Mouse (Mus musculus) MEL-GATA-1-ER (cell line): ENCODE measurements around the gene Tbcd.
A peak's percentile ranks its signal among the peaks of the same experiment; 100 is the strongest.

Source experiments
- DNase-seq: peaks from one replicate; pipeline ENCODE4 v3.0.0-alpha.2; 2012; ENCODE audit warnings: low read depth; ENCODE audit errors: extremely low read depth

Gene Tbcd

GRCm38 (mm10) chr11:121475699-121476415 lies 24.1 kb downstream of the Tbcd start:
- DNase-seq, result peak; percentile 33

DNA sequence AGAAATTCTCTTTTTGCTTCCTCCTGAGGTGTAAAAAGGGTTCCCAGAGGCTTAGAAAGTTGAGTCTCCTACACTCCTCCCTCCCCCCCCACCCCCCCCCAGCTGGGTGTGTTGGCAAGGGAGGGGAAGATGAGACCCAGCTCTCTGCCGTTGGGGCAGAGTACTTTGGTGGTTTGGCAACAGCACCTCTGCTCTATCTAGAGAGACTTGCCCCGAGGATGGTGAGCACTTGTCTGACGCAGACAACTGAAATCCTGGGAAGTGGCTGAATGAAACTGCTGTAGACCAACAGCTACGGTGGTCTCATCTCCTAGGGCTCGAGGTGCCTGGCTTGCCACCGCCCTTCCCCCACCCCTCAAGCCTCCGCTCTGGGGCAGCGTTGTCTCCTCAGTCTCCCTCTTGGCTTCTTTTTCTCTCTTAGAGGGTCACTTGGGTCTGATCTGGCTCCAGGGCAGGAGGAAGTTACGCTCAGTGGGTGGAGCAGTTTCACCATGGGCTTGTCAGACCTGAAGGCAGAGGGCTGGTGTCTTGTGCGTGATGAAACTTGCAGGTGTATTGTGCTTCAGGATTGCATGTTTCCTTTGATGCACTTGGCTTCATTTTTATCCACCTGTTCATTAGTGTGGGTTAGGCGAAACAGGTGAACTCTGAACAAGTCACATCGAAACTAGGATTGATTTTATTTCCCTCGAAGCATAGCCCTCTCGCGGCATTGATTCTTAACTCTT lies 27.9 kb downstream of the Tbcd start:
- no peak for DNase-seq

GRCm38 (mm10) chr11:121481129-121481528 lies 29.4 kb downstream of the Tbcd start:
- no peak for DNase-seq

DNA sequence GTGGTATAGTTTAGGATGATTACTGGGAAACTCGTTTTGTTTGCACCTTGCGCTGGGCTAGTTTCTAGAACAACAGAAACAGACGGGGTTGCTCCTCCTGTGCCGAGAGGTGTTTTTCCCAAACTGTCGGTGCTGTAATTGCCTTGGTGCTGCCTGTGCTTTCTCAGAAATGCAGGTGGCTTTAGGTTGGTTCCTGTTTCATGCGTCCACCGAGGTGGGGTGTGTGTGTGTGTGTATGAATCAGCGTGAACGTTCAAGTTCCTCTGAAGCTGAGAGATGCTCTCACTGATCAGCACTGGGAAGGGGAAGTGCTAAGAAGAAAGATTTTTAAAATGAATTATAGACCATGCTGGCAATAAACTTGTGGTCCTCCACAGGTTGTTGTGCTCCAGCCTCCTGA lies 34.1 kb downstream of the Tbcd start:
- DNase-seq, result peak; percentile 43

DNA sequence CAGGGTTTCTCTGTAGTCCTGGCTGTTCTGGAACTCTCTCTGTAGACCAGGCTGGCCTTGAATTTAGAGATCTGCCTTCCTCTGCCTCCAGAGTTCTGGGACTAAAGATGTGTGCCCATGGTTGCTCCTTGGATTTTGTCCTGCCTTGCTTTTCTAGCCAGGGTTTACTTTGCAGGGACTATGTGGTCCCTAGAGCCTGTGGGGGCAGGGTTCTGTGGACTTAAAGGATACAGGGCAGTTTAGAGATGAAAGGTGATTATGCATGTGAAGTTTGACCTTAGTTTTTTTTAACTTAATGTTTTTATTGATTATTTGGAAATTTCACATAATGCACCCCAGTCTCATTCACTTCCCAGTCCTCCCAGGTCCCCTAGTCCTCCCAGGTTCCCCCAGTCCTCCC lies 38.9 kb downstream of the Tbcd start:
- no peak for DNase-seq

DNA sequence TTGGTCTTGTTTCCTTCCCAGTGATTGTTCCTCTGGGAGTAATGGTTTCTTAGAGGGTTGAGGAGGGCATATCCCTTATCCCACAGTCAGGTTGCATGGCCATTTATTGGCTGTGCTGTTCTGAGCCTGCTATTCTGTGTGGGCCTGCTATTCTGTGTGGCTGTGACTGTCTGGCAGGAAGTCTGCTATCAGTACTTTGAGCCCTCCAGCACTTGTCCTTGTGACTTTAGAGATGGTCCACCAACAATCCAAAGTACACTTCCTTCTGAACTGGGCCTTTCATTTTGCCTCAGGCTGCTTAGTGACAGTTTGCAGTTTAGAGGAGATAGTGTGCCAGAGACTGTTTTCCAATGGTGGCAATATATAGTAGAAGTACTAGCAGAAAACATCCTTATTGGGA lies 48.8 kb downstream of the Tbcd start:
- no peak for DNase-seq

GRCm38 (mm10) chr11:121501525-121501924 lies 49.8 kb downstream of the Tbcd start:
- no peak for DNase-seq

DNA sequence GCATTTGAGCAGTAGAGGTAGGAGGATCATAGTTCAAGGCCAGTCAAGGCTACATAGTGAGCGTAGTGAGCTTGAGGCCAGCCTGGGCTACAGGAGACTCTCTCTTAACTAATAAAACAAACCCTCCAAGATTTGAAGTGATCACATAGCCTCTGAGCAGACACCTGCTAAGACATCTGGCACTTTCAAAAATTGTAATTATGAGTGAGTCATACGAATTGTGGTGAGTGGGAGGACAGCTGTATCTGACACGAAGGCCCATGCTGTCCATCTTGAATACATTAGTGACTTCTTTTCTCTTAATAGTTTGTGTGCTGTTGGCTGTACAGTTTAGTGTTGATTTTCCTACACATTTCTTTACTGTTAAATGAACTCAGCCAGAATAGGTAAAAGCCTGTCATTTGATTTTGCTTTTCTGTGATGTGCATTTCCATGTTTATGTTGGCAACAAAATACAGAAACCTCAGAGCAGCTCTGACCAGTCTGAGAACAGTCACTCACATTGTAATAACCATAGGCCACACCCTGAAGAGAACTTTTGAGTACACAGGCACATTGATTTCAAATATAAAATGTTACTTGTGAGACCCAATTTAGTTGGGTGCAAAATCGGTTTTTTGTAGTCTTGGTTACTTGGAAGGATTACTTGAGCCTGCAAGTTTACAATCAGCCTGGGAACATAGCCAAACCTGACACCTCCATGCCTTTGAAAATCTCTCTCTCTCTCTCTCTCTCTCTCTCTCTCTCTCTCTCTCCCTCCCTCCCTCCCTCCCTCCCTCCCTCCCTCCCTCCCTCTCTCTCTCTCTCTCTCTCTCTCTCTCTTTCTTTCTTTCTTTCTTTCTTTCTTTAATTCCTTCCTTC lies 50.5 kb downstream of the Tbcd start:
- DNase-seq, result no peak

GRCm38 (mm10) chr11:121508478-121508877 lies 56.7 kb downstream of the Tbcd start:
- DNase-seq, result no peak

DNA sequence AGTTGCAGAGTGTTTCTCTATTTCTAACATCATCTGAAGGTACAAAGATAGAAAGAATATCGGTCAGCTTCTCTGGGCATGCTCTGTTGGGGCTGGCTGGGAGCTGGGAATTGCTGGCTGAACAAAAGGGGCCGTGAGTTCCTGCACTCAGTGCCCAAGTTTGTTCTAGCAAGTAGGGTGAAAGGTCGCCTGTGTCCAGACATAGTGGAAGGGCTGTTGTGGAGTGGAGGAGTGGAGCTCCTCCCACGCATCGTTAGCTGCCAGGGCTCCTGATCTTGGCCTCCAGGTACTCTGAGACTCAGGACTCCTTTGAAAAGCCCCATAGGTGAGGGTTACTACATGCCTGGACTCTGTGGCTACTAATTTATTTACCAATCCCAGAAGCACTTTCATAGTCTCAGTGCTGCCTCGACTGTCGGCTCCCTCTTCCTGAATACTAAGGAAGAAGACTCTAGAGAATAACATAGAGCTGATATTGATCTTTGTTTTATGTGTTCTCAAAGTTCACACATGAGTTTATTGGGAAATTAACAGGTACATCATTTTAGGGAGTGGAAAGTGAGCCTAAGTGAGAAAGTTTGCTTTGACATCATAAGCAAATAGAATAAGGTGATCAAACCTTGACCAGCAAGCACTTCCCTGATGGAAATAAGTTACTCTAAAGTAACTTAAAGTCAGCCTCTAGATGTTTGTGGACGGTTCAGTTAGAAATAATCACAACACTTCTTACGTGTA lies 58.9 kb downstream of the Tbcd start:
- no peak for DNase-seq

GRCm38 (mm10) chr11:121512896-121513572 lies 61.3 kb downstream of the Tbcd start:
- DNase-seq, result no peak

DNA sequence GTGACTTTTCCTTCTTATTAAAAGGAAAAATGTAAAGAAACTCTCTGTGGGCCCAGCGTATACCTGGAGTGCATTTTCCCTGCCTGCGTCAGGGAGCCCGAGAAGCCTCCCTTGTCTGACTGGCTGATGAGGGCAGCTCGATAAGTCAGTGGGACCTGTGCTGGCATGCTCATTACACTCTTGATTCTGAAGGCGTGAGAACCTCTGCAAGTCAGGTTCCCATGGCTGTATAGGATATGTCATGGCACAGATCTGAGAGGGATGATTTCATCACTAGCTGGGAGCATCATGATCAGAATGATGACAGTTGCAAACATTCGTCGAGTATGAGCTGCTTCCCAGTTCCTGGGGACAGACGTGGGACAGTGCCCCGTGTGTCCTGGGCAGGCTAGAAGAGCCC lies 64.2 kb downstream of the Tbcd start:
- DNase-seq, result no peak

GRCm38 (mm10) chr11:121516906-121517305 lies 65.2 kb downstream of the Tbcd start:
- no peak for DNase-seq

DNA sequence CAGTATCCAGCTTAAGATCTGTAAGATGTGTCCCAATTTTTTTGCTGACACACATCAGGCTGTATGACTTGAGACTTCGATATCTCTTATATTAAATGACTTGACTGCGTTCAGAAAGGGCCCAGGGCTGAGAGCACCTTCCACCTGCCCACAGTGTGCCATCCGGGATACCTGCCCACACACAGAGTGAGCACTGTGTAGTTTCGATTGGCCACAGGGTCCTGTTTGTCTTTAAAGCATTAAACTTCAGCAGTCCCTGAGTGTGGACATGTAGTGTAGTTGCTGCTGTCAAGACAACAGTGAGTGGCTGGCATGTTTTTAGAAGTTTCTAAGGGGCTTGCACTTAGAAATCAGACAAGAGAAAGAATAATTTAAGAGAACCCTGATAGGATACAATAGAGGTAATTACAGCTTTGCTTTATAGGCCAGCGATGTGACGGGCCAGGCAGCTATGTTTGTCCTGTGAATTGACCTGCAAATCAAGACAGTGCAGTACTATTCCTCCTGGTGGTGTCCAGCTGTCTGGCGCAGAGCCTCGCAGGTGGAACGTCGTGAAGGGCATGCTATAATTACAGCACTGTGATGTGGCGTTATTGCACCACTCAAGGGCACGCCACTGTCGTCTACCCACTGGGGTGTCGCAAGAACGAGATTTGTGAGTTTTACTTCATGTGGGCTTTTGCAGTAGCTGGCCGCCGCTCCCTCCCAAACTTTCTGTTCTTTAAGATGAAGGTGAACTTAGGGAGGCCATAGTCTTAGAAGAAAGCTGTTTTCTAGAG lies 66.1 kb downstream of the Tbcd start:
- no peak for DNase-seq

GRCm38 (mm10) chr11:121519131-121519530 lies 67.4 kb downstream of the Tbcd start, which contains the start of gene Zfp750:
TSS of gene Zfp750 (minus strand) at chr11:121519333.
- DNase-seq, result no peak

DNA sequence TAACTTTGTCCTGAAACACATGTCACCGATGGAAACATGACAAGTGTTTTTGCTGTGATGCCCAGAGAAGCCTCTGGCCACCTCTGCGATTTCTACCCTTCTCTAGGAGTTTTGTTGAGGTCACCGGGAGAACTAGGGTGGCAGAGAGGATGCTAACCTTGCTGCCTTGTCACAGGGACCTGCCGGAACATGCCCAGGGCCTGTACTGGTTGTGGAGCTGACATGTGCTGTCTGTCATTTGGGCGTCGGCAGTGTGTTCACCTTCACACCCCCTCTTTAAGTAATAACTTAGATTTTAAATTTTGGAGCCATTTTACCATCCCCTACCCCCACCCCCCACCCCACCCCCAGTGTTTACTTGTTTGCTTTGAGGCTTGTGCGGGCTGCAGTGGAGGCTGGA lies 68.0 kb downstream of the Tbcd start:
- DNase-seq, result no peak

GRCm38 (mm10) chr11:121520761-121521160 lies 69.0 kb downstream of the Tbcd start:
- DNase-seq, result no peak

DNA sequence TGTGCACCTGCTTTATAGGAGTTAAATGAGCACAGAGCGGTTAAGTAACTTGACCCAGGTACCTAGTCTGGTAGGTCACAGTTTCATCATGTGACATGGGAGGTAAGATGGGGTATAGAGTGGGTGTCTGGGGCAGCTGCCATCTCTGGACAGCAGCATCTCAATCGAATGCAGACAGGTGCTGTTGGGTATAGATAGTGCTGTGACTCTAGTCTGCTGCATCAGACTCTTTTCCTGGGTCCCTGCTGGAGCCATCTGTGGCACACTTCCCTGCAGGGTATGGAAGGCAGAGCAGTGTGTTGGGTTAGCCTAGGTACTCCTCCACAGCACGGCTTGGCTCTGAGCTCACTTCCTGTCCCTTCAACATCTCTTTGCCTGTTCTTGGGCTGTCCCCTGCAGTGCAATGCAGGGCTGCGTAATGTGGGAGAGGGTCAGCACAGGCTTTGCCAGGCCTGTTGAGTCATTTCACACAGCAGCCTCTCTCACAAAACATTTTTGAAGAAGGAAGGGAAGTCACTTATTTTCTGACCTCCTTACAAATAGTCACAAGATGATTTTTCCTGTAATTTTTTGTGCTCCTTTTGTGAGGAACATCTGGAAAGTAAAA lies 70.5 kb downstream of the Tbcd start:
- DNase-seq, result no peak

- DNase-seq, result no peak
Measured at GRCm38 (mm10) chr11:121524191-121524590, 72.4 kb downstream of the Tbcd start.

- no peak for DNase-seq
Measured at GRCm38 (mm10) chr11:121529747-121530146, 78.0 kb downstream of the Tbcd start.
